Mouse (Mus musculus) embryonic facial prominence, embryonic 15.5 days (tissue): ENCODE data around the gene Rnf224. TPM values are rescaled to one million over a fixed set of nuclear protein-coding genes. Genes with fewer than 3 reads are reported as not detected.
A peak's percentile ranks its signal among the peaks of the same experiment; 100 is the strongest.

Experiments used
- ATAC-seq: fragments of 200-750 bp; cut with Nextera tagmentation; 2 replicates; pipeline ENCODE4 v1.8.0; 2017; ENCODE audit warnings: low read depth, moderate TSS enrichment; ENCODE audit not compliant: insufficient number of reproducible peaks, low FRiP score, low TSS enrichment
- H3K27ac ChIP-seq: fragments of 300-500 bp; sonication (generic); replicated peaks from 2 replicates; pipeline ENCODE4 v1.5.1; 2015; ENCODE audit warnings: mild to moderate bottlenecking, inconsistent platforms
- H3K27me3 ChIP-seq: fragments of 300-500 bp; sonication (generic); 2 replicates; pipeline ENCODE4 v1.6.1; 2015; ENCODE audit warnings: inconsistent platforms
- H3K36me3 ChIP-seq: fragments of 300-500 bp; sonication (generic); 2 replicates; pipeline ENCODE4 v1.6.1; 2015; ENCODE audit warnings: mild to moderate bottlenecking, inconsistent platforms
- H3K4me1 ChIP-seq: fragments of 300-500 bp; sonication (generic); 2 replicates; pipeline ENCODE4 v1.6.1; 2015; ENCODE audit warnings: inconsistent platforms
- H3K4me2 ChIP-seq: fragments of 300-500 bp; sonication (generic); replicated peaks from 2 replicates; pipeline ENCODE4 v1.6.1; 2015; ENCODE audit warnings: mild to moderate bottlenecking, inconsistent platforms
- H3K4me3 ChIP-seq: fragments of 300-500 bp; sonication (generic); replicated peaks from 2 replicates; pipeline ENCODE4 v1.5.1; 2015; ENCODE audit warnings: mild to moderate bottlenecking, inconsistent platforms
- H3K9ac ChIP-seq: fragments of 300-500 bp; sonication (generic); 2 replicates; pipeline ENCODE4 v1.6.1; 2015; ENCODE audit warnings: inconsistent platforms
- H3K9me3 ChIP-seq: fragments of 300-500 bp; sonication (generic); replicated peaks from 2 replicates; pipeline ENCODE4 v1.6.1; 2016; ENCODE audit warnings: inconsistent platforms
- WGBS: fragments of 180-500 bp; shearing (Covaris S2); methylation state at CpG from one replicate; pipeline ENCODE4 v1.1.7; 2015; 5-methylcytosine and 5-hydroxymethylcytosine counted together
- polyA plus RNA-seq: library from polyadenylated mRNA; unstranded; fragments of >200 nt; fragmentation: Nextera tagmentation; extraction: Ambion mirVana; gene quantifications from 2 replicates; pipeline ENCODE4 v1.2.1, GENCODE M21; 2015

Gene Rnf224
- polyA plus RNA-seq, 1 experiment from 2014 or later, result 0.20 TPM

GRCm38 (mm10) chr2:25237522-25237921, 935 bp upstream of the Rnf224 start:
- Histone ChIP-seq H3K4me2 (no peak overlapping the region), H3K36me3 (no peaks in the 10 kb centered on the region), H3K9ac (no peak overlapping the region), H3K9me3 (no peaks in the 10 kb centered on the region), H3K27ac (peak overlapping the region; percentile 55; the same call in 1 of the 2 replicates), H3K27me3 (peaks cover 18% of the 10 kb centered on the region), H3K4me1 (peaks cover 24% of the 10 kb centered on the region), H3K4me3 (no peak overlapping the region)
- 60% methylated on average over 4 of the region's 4 CpGs for WGBS
- ATAC-seq, result no peak

GRCm38 (mm10) chr2:25234551-25235220, 1.9 kb downstream of the Rnf224 start:
- Histone ChIP-seq H3K36me3 (no peaks in the 10 kb centered on the region), H3K4me2 (no peak overlapping the region), H3K4me3 (no peak overlapping the region), H3K9me3 (no peaks in the 10 kb centered on the region), H3K9ac (no peak overlapping the region), H3K27me3 (peaks cover 11% of the 10 kb centered on the region; the same call in 1 of the 2 replicates), H3K27ac (no peak overlapping the region), H3K4me1 (no peaks in the 10 kb centered on the region)
- WGBS, result 56% methylated on average over 5 of the region's 5 CpGs
- no peak for ATAC-seq

GRCm38 (mm10) chr2:25234050-25234449, 2.5 kb downstream of the Rnf224 start, which contains the start of gene Slc34a3:
Gene Slc34a3 (minus strand): TSS chr2:25234364.
- Histone ChIP-seq H3K27me3 (peaks cover 11% of the 10 kb centered on the region; the same call in 1 of the 2 replicates), H3K4me1 (peaks cover under 1% of the 10 kb centered on the region), H3K9me3 (no peaks in the 10 kb centered on the region), H3K4me2 (no peak within 1 kb of the TSS), H3K27ac (no peak within 1 kb of the TSS), H3K9ac (no peak within 1 kb of the TSS), H3K36me3 (no peaks in the 10 kb centered on the region), H3K4me3 (no peak within 1 kb of the TSS)
- no peak for ATAC-seq
- WGBS, result 84% methylated on average over 3 of the region's 3 CpGs

- H3K27me3 ChIP-seq, result peaks cover 11% of the 10 kb centered on the region; the same call in 1 of the 2 replicates
- no peak overlapping the region for H3K27ac ChIP-seq
- WGBS, result 72% methylated on average over 4 of the region's 4 CpGs
- H3K4me2 ChIP-seq, result no peak overlapping the region
- no peak overlapping the region for H3K4me3 ChIP-seq
- no peaks in the 10 kb centered on the region for H3K36me3 ChIP-seq
- ATAC-seq, result no peak
- no peak overlapping the region for H3K9ac ChIP-seq
- no peaks in the 10 kb centered on the region for H3K9me3 ChIP-seq
- H3K4me1 ChIP-seq, result peaks cover 6% of the 10 kb centered on the region
Measured at GRCm38 (mm10) chr2:25233421-25233820, 3.2 kb downstream of the Rnf224 start.

GRCm38 (mm10) chr2:25231038-25231437, 5.5 kb downstream of the Rnf224 start:
- 43% methylated on average over 12 of the region's 12 CpGs for WGBS
- ATAC-seq, result no peak

GRCm38 (mm10) chr2:25230581-25230980, 6.0 kb downstream of the Rnf224 start:
- no peak for ATAC-seq
- Histone ChIP-seq H3K4me1 (peaks cover 15% of the 10 kb centered on the region), H3K4me2 (no peak overlapping the region), H3K9ac (no peak overlapping the region), H3K27ac (no peak overlapping the region), H3K27me3 (peaks cover 11% of the 10 kb centered on the region; the same call in 1 of the 2 replicates), H3K9me3 (no peaks in the 10 kb centered on the region), H3K4me3 (no peak overlapping the region), H3K36me3 (no peaks in the 10 kb centered on the region)
- WGBS, result 77% methylated on average over 7 of the region's 7 CpGs

More at GRCm38 (mm10) chr2:25231038-25231437, 5.5 kb downstream of the Rnf224 start:
- peaks cover 11% of the 10 kb centered on the region; the same call in 1 of the 2 replicates for H3K27me3 ChIP-seq
- no peaks in the 10 kb centered on the region for H3K36me3 ChIP-seq
- H3K4me1 ChIP-seq, result peaks cover 11% of the 10 kb centered on the region
- H3K4me2 ChIP-seq, result no peak overlapping the region
- no peaks in the 10 kb centered on the region for H3K9me3 ChIP-seq
- no peak overlapping the region for H3K4me3 ChIP-seq
- H3K27ac ChIP-seq, result no peak overlapping the region
- no peak overlapping the region for H3K9ac ChIP-seq

- ATAC-seq, result no peak
- H3K36me3 ChIP-seq, result no peaks in the 10 kb centered on the region
- no peak overlapping the region for H3K4me3 ChIP-seq
- peaks cover 11% of the 10 kb centered on the region; the same call in 1 of the 2 replicates for H3K27me3 ChIP-seq
- no peaks in the 10 kb centered on the region for H3K9me3 ChIP-seq
- H3K4me2 ChIP-seq, result no peak overlapping the region
- 77% methylated on average over 5 of the region's 5 CpGs for WGBS
- no peak overlapping the region for H3K9ac ChIP-seq
- H3K4me1 ChIP-seq, result peaks cover 19% of the 10 kb centered on the region
- H3K27ac ChIP-seq, result no peak overlapping the region
Measured at GRCm38 (mm10) chr2:25229582-25229981, 7.0 kb downstream of the Rnf224 start.

GRCm38 (mm10) chr2:25228995-25229530, 7.5 kb downstream of the Rnf224 start:
- ATAC-seq, result no peak
- H3K27me3 ChIP-seq, result peaks cover 11% of the 10 kb centered on the region; the same call in 1 of the 2 replicates
- H3K36me3 ChIP-seq, result no peaks in the 10 kb centered on the region
- no peak overlapping the region; the same call in 1 of the 2 replicates for H3K27ac ChIP-seq
- no peak overlapping the region for H3K9ac ChIP-seq
- WGBS, result 70% methylated on average over 6 of the region's 6 CpGs
- H3K4me3 ChIP-seq, result no peak overlapping the region; the same call in 1 of the 2 replicates
- H3K9me3 ChIP-seq, result no peaks in the 10 kb centered on the region
- peak overlapping the region; percentile 46 for H3K4me2 ChIP-seq
- H3K4me1 ChIP-seq, result peaks cover 19% of the 10 kb centered on the region

- WGBS, result 2% methylated on average over 7 of the region's 7 CpGs
- Histone ChIP-seq H3K4me3 (peak overlapping the region; percentile 29), H3K36me3 (no peaks in the 10 kb centered on the region), H3K9me3 (no peaks in the 10 kb centered on the region), H3K4me2 (peak overlapping the region; percentile 46), H3K27ac (peak overlapping the region; percentile 78), H3K4me1 (peaks cover 22% of the 10 kb centered on the region), H3K27me3 (peaks cover 8% of the 10 kb centered on the region; the same call in 1 of the 2 replicates), H3K9ac (0 out of 2 replicates have a peak overlapping the region, but pooled peaks have one; percentile 21)
- no peak for ATAC-seq
Measured at GRCm38 (mm10) chr2:25228431-25228889, 8.1 kb downstream of the Rnf224 start.

- H3K4me2 ChIP-seq, result no peak overlapping the region
- peaks cover 27% of the 10 kb centered on the region for H3K4me1 ChIP-seq
- peaks cover 8% of the 10 kb centered on the region; the same call in 1 of the 2 replicates for H3K27me3 ChIP-seq
- H3K36me3 ChIP-seq, result no peaks in the 10 kb centered on the region
- H3K9ac ChIP-seq, result no peak overlapping the region
- over 99% methylated on average over 4 of the region's 4 CpGs for WGBS
- H3K9me3 ChIP-seq, result no peaks in the 10 kb centered on the region
- H3K4me3 ChIP-seq, result no peak overlapping the region
- ATAC-seq, result no peak
- no peak overlapping the region for H3K27ac ChIP-seq
Measured at GRCm38 (mm10) chr2:25227406-25227805, 9.2 kb downstream of the Rnf224 start.

GRCm38 (mm10) chr2:25226864-25227263, 9.7 kb downstream of the Rnf224 start:
- H3K36me3 ChIP-seq, result 0 out of 2 replicates have a peak, but pooled peaks cover 1% of the 10 kb centered on the region
- H3K27ac ChIP-seq, result no peak overlapping the region
- 78% methylated on average over 5 of the region's 5 CpGs for WGBS
- no peaks in the 10 kb centered on the region for H3K9me3 ChIP-seq
- H3K27me3 ChIP-seq, result peaks cover 8% of the 10 kb centered on the region; the same call in 1 of the 2 replicates
- ATAC-seq, result no peak
- H3K4me2 ChIP-seq, result no peak overlapping the region
- no peak overlapping the region for H3K9ac ChIP-seq
- H3K4me3 ChIP-seq, result no peak overlapping the region
- H3K4me1 ChIP-seq, result peaks cover 27% of the 10 kb centered on the region
